Mouse (Mus musculus): ENCODE data around the gene Spata32. TPM values are rescaled to one million over a fixed set of nuclear protein-coding genes. Genes with fewer than 3 reads are reported as not detected.

Gene Spata32
- polyA plus RNA-seq, 1 experiment: not detected

DNA sequence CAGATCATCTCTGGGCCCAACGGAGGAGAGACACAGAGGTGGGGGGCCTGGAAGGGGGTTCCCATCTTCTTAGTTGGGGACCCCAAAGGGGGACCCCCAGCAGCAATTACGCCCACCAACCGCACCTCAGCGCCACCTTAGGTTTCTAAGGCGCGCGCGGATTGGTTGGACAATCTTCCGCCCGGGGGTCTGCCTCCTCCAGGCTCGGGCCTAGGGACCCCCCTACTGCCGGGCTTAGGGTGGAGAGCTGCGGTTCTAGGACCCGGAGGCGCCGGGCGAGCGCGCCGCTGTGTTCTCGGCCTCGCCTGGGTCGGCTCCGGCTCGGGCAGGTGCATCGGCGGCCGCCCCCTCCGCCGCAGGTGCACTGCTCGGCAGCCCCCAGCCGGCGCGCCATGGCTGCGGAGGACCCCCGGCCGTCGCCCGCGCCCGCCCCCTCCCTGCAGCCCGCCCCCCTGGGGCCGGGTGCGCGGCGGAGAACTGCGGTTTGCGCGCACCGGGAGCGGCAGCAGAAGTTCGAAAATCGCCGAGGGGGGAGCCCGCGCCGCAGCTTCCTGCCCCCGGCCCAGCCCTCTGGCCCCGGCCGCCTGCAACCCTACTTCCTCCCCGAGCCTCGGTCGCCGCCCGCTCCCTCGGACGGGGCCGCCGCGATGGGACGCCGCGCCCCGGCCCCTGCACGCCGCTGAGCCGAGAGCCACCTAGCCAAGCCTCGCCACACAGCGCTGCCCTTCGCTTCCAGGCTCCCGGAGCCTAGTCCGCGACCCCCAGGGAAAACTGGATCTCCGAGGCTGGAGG is 47.5 kb downstream of the Spata32 start, which contains the start of gene Fmnl1:
Gene Fmnl1, plus strand, starts transcription at position 614 of the 792 bp plus-strand sequence.
- 1% methylated on average over 77 of the region's 84 CpGs for WGBS
- no peak within 1 kb of the TSS for H3K27ac ChIP-seq (ENCODE audit: insufficient read depth, low read depth, low read length)

DNA sequence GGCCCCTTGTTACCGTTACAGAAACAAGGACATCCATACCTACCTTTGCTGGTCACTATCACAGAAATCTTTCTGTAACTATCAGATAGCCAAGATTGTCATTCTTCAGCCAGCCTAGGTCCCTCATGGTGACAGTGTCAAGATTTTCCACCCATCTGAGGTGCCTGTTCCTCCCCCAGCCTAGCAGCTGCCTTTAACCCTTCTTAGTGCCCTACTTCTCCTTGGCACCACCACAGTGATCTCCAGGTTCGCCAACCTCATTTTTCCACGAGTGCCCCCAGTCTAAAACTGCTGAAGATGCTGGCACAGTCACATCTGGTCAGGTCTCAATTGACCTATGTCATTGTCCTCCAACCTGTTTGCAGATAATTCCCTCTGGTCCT is 48.1 kb downstream of the Spata32 start:
- no peak overlapping the region for H3K27ac ChIP-seq (ENCODE audit: insufficient read depth, low read depth, low read length)

More for the DNA sequence above, 47.5 kb downstream of the Spata32 start, which contains the start of gene Fmnl1:
- Histone ChIP-seq H3K4me3 (ENCODE audit: insufficient read depth, low read depth, low read length) (peak within 1 kb of the TSS; percentile 79), H3K4me1 (ENCODE audit: control insufficient read depth, insufficient read depth, low read length) (peaks cover 29% of the 10 kb centered on the region)
- no peak for TF ChIP-seq CTCF (IDR thresholded peaks at IDR 0.05; ENCODE audit: insufficient read depth, low read depth, low read length)
- TF ChIP-seq POLR2A (IDR thresholded peaks at IDR 0.05; ENCODE audit: insufficient read depth, low read depth, low read length): no peak

DNA sequence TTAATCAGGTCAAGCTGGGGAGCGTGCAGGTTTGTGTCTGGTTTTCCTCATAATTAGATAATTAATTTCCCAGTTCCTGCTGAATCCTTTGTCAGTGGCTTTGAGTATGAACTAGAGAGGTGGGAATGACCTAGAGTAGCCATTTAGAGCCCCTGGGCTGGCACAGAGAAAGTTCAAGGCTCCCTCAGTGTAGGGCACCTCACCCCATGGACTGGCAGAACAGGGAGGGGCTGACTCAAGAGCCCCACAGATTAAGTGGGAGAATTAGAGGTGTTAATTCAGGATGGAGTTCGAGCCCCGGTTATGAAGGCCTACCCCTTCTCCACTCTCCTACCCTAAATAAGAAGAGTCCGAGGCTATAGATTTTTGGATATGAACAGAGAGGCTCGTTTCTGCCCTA is 48.6 kb downstream of the Spata32 start:
- TF ChIP-seq CTCF (IDR thresholded peaks at IDR 0.05; ENCODE audit: insufficient read depth, low read depth, low read length) (no peak), POLR2A (IDR thresholded peaks at IDR 0.05; ENCODE audit: insufficient read depth, low read depth, low read length) (no peak)
- H3K4me1 ChIP-seq (ENCODE audit: control insufficient read depth, insufficient read depth, low read length): peaks cover 25% of the 10 kb centered on the region
- WGBS: 86% methylated on average over 5 of the region's 5 CpGs
- H3K27ac ChIP-seq (ENCODE audit: insufficient read depth, low read depth, low read length): no peak overlapping the region
- H3K4me3 ChIP-seq (ENCODE audit: insufficient read depth, low read depth, low read length): no peak overlapping the region

More for the DNA sequence above, 48.1 kb downstream of the Spata32 start:
- Histone ChIP-seq H3K4me3 (ENCODE audit: insufficient read depth, low read depth, low read length) (peak overlapping the region; percentile 79), H3K4me1 (ENCODE audit: control insufficient read depth, insufficient read depth, low read length) (peaks cover 28% of the 10 kb centered on the region)
- 38% methylated on average over 3 of the region's 3 CpGs for WGBS
- no peak for TF ChIP-seq CTCF (IDR thresholded peaks at IDR 0.05; ENCODE audit: insufficient read depth, low read depth, low read length)
- TF ChIP-seq POLR2A (IDR thresholded peaks at IDR 0.05; ENCODE audit: insufficient read depth, low read depth, low read length): no peak

DNA sequence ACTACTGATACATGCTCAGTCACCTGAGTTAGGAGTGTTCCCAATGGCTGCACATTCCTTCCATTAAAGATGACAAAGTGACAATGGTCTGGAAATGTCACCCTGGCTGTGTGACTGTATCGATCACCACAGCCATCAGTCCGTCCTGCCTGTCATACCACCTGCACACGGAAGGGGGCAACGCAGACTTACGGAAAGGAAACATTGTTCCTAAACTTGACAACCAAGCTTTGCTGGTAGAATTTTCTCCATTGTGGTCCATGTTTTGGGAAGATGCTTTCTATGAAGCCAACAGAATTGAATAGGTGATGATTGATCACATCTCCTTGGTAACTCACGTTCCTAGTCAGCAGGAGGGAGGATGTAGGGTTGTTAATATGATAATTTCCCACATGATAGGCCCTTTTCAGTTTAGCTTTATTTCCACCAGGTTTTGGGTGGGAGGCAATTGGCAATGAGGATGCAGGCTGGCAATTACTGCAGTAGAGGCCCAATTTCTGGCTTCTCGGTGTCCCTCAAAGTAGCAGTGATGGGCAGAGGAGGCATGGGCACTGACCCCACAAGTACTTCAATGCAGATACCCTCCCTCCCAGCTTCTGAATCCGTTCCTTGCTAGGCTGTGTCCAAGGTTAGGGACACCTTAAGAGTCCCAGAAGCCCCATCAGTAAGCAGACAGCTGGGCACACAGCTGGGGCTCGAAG is 49.4 kb downstream of the Spata32 start:
- H3K27ac ChIP-seq (ENCODE audit: insufficient read depth, low read depth, low read length): no peak overlapping the region

DNA sequence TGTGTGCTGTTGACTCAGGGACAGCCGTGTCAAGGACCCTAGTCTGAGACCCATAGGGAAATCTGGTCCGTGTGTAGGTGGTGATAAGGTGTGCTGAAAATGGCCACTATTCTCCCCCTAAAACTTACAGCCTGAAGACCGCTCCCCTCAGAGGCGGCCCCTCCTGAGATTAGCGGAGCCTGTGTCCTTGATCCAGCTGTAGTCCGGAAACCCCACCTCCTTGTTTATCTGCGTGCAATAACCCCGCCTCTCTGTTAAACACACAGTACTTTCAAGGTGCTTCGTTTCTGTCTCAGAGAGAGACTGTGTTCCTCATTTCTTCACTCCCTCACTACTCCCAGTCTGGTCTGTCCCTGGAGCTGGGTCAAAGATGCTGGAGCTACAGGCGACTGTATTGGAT is 53.8 kb downstream of the Spata32 start:
- Histone ChIP-seq H3K27ac (ENCODE audit: insufficient read depth, low read depth, low read length) (no peak overlapping the region), H3K4me3 (ENCODE audit: insufficient read depth, low read depth, low read length) (no peak overlapping the region), H3K4me1 (ENCODE audit: control insufficient read depth, insufficient read depth, low read length) (peaks cover 3% of the 10 kb centered on the region; the same call in 1 of the 2 replicates)
- 43% methylated on average over 10 of the region's 10 CpGs for WGBS
- TF ChIP-seq POLR2A (IDR thresholded peaks at IDR 0.05; ENCODE audit: insufficient read depth, low read depth, low read length) (no peak), CTCF (IDR thresholded peaks at IDR 0.05; ENCODE audit: insufficient read depth, low read depth, low read length) (no peak)

More for the DNA sequence above, 49.4 kb downstream of the Spata32 start:
- H3K4me1 ChIP-seq (ENCODE audit: control insufficient read depth, insufficient read depth, low read length): peaks cover 19% of the 10 kb centered on the region
- TF ChIP-seq POLR2A (IDR thresholded peaks at IDR 0.05; ENCODE audit: insufficient read depth, low read depth, low read length) (no peak), CTCF (IDR thresholded peaks at IDR 0.05; ENCODE audit: insufficient read depth, low read depth, low read length) (peak; percentile 59; the same call in 1 of the 2 replicates)
- no peak overlapping the region for H3K4me3 ChIP-seq (ENCODE audit: insufficient read depth, low read depth, low read length)
- 26% methylated on average over 9 of the region's 9 CpGs for WGBS

DNA sequence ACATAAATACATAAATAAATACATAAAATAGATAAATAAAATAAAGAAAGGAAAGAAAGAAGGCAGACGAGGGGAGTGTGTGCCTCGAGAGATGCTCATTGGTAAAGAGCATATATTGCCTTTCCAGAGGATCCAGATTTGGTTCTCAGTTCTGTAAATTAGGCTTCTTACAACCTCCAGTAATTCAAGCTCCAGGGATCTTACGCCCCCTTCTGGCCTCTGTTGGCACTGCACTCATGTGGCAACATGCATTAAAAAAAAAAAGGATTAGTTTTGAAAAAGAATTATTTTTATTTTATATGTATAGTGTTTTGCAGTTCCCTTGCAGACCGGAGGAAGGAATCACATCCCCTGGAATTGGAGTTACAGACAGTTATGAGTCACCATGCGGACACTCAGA is 56.1 kb downstream of the Spata32 start:
- H3K4me3 ChIP-seq (ENCODE audit: insufficient read depth, low read depth, low read length): no peak overlapping the region
- TF ChIP-seq POLR2A (IDR thresholded peaks at IDR 0.05; ENCODE audit: insufficient read depth, low read depth, low read length) (no peak), CTCF (IDR thresholded peaks at IDR 0.05; ENCODE audit: insufficient read depth, low read depth, low read length) (no peak)
- no peak overlapping the region for H3K27ac ChIP-seq (ENCODE audit: insufficient read depth, low read depth, low read length)
- H3K4me1 ChIP-seq (ENCODE audit: control insufficient read depth, insufficient read depth, low read length): peaks cover 10% of the 10 kb centered on the region
- 91% methylated on average over 5 of the region's 5 CpGs for WGBS

DNA sequence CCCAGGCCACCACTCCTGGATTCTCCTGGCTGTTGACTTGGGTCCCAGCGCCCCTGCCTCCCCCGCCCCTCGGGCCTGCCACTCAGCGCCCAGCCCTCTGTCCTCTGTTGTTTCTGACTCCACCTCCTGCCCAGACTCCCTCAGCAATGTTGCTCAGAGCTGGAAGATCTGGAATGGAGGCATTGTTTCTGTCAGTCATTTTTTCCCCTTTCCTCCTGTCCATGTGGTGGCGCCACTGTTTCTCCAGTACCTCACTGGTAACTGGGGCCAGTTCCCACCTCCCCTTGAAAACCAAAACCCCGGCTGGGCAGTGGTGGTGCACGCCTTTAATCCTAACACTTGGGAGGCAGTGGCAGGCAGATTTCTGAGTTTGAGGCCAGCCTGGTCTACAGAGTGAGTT is 56.8 kb downstream of the Spata32 start:
- peaks cover 10% of the 10 kb centered on the region for H3K4me1 ChIP-seq (ENCODE audit: control insufficient read depth, insufficient read depth, low read length)
- H3K4me3 ChIP-seq (ENCODE audit: insufficient read depth, low read depth, low read length): no peak overlapping the region
- no peak overlapping the region for H3K27ac ChIP-seq (ENCODE audit: insufficient read depth, low read depth, low read length)
- no peak for TF ChIP-seq POLR2A (IDR thresholded peaks at IDR 0.05; ENCODE audit: insufficient read depth, low read depth, low read length)
- no peak for TF ChIP-seq CTCF (IDR thresholded peaks at IDR 0.05; ENCODE audit: insufficient read depth, low read depth, low read length)
- WGBS: 84% methylated on average over 7 of the region's 7 CpGs

DNA sequence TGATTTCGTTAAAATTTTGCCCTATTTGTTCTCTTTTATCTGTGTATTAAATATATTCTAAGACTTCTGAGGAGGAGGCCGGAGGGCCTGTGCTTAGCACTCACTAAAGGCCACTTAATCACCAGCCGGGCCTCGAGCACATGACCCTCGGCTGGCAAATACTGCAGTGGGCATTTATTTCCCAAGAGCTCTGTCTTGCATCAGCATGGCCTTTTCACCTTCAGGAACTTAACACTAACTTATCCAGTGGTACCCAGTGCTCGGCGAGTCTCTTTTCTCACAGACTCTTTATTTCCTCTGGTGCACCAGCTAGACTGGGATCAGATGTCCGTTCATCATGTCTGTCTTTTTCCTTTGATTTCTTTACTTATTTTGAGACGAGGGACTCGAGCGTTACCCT is 57.5 kb downstream of the Spata32 start:
- TF ChIP-seq POLR2A (IDR thresholded peaks at IDR 0.05; ENCODE audit: insufficient read depth, low read depth, low read length): no peak
- no peak for TF ChIP-seq CTCF (IDR thresholded peaks at IDR 0.05; ENCODE audit: insufficient read depth, low read depth, low read length)
- Histone ChIP-seq H3K4me1 (ENCODE audit: control insufficient read depth, insufficient read depth, low read length) (peaks cover 10% of the 10 kb centered on the region), H3K4me3 (ENCODE audit: insufficient read depth, low read depth, low read length) (no peak overlapping the region), H3K27ac (ENCODE audit: insufficient read depth, low read depth, low read length) (no peak overlapping the region)
- 93% methylated on average over 11 of the region's 11 CpGs for WGBS

Data from olfactory bulb, adult 2 months (tissue).